Mouse (Mus musculus): Measurements from ENCODE around the gene Bach1. TPM values are rescaled to one million over a fixed set of nuclear protein-coding genes. Genes with fewer than 3 reads are reported as not detected.

Bach1 gene
- polyA plus RNA-seq, 1 experiment from 2014 or later, result 20.3 TPM

GRCm38 (mm10) chr16:87701891-87702290 lies 3.1 kb downstream of the Bach1 start:
- DNase-seq, result no peak
- Histone ChIP-seq H3K27ac (replicated peaks; ENCODE audit: low read depth, low read length) (no peak overlapping the region), H3K4me1 (ENCODE audit: control insufficient read depth, insufficient read depth, low read length) (peaks cover 25% of the 10 kb centered on the region), H3K27me3 (ENCODE audit: control insufficient read depth, insufficient read depth, low read length) (no peaks in the 10 kb centered on the region), H3K4me2 (ENCODE audit: low read length) (no peak overlapping the region), H3K9ac (replicated peaks; ENCODE audit: low read length) (no peak overlapping the region), H3K4me3 (replicated peaks; ENCODE audit: low read depth, low read length) (no peak overlapping the region), H3K9me3 (ENCODE audit: control insufficient read depth, low read length) (no peaks in the 10 kb centered on the region), H3K36me3 (ENCODE audit: control insufficient read depth, insufficient read depth, low read length) (no peaks in the 10 kb centered on the region)
- 67% methylated on average over 2 of the region's 2 CpGs for WGBS
- no peak for ATAC-seq (ENCODE audit: low FRiP score, low TSS enrichment)

GRCm38 (mm10) chr16:87702881-87703280 lies 4.1 kb downstream of the Bach1 start:
- no peaks in the 10 kb centered on the region for H3K27me3 ChIP-seq (ENCODE audit: control insufficient read depth, insufficient read depth, low read length)
- DNase-seq, result no peak
- H3K4me3 ChIP-seq (replicated peaks; ENCODE audit: low read depth, low read length), result no peak overlapping the region
- WGBS, result 94% methylated on average over 5 of the region's 5 CpGs
- no peak overlapping the region for H3K9ac ChIP-seq (replicated peaks; ENCODE audit: low read length)
- ATAC-seq (ENCODE audit: low FRiP score, low TSS enrichment), result no peak
- no peak overlapping the region for H3K4me2 ChIP-seq (ENCODE audit: low read length)
- H3K4me1 ChIP-seq (ENCODE audit: control insufficient read depth, insufficient read depth, low read length), result peaks cover 32% of the 10 kb centered on the region
- H3K9me3 ChIP-seq (ENCODE audit: control insufficient read depth, low read length), result no peaks in the 10 kb centered on the region
- no peak overlapping the region for H3K27ac ChIP-seq (replicated peaks; ENCODE audit: low read depth, low read length)
- H3K36me3 ChIP-seq (ENCODE audit: control insufficient read depth, insufficient read depth, low read length), result no peaks in the 10 kb centered on the region

- peaks cover 38% of the 10 kb centered on the region for H3K4me1 ChIP-seq (ENCODE audit: control insufficient read depth, insufficient read depth, low read length)
- H3K27ac ChIP-seq (replicated peaks; ENCODE audit: low read depth, low read length), result no peak overlapping the region
- H3K4me3 ChIP-seq (replicated peaks; ENCODE audit: low read depth, low read length), result no peak overlapping the region
- ATAC-seq (ENCODE audit: low FRiP score, low TSS enrichment), result no peak
- 66% methylated on average over 5 of the region's 5 CpGs for WGBS
- no peaks in the 10 kb centered on the region for H3K36me3 ChIP-seq (ENCODE audit: control insufficient read depth, insufficient read depth, low read length)
- H3K9me3 ChIP-seq (ENCODE audit: control insufficient read depth, low read length), result no peaks in the 10 kb centered on the region
- no peaks in the 10 kb centered on the region for H3K27me3 ChIP-seq (ENCODE audit: control insufficient read depth, insufficient read depth, low read length)
- no peak for DNase-seq
- H3K9ac ChIP-seq (replicated peaks; ENCODE audit: low read length), result no peak overlapping the region
- no peak overlapping the region for H3K4me2 ChIP-seq (ENCODE audit: low read length)
Measured at GRCm38 (mm10) chr16:87704225-87704624, 5.5 kb downstream of the Bach1 start.

GRCm38 (mm10) chr16:87705892-87706589 lies 7.3 kb downstream of the Bach1 start:
- H3K9me3 ChIP-seq (ENCODE audit: control insufficient read depth, low read length), result no peaks in the 10 kb centered on the region
- no peak overlapping the region for H3K4me2 ChIP-seq (ENCODE audit: low read length)
- 57% methylated on average over 19 of the region's 19 CpGs for whole genome bisulfite sequencing
- 0 out of 2 replicates have a peak overlapping the region, but pooled peaks have one; percentile 20 for H3K9ac ChIP-seq (replicated peaks; ENCODE audit: low read length)
- no peak overlapping the region for H3K4me3 ChIP-seq (replicated peaks; ENCODE audit: low read depth, low read length)
- DNase-seq (no peak), ATAC-seq (ENCODE audit: low FRiP score, low TSS enrichment) (no peak)
- no peak overlapping the region for H3K27ac ChIP-seq (replicated peaks; ENCODE audit: low read depth, low read length)
- peaks cover 35% of the 10 kb centered on the region for H3K4me1 ChIP-seq (ENCODE audit: control insufficient read depth, insufficient read depth, low read length)
- H3K27me3 ChIP-seq (ENCODE audit: control insufficient read depth, insufficient read depth, low read length), result no peaks in the 10 kb centered on the region
- H3K36me3 ChIP-seq (ENCODE audit: control insufficient read depth, insufficient read depth, low read length), result no peaks in the 10 kb centered on the region

GRCm38 (mm10) chr16:87707335-87707734 lies 8.6 kb downstream of the Bach1 start:
- Histone ChIP-seq H3K27ac (replicated peaks; ENCODE audit: low read depth, low read length) (no peak overlapping the region), H3K9me3 (ENCODE audit: control insufficient read depth, low read length) (no peaks in the 10 kb centered on the region), H3K27me3 (ENCODE audit: control insufficient read depth, insufficient read depth, low read length) (no peaks in the 10 kb centered on the region), H3K4me1 (ENCODE audit: control insufficient read depth, insufficient read depth, low read length) (peaks cover 34% of the 10 kb centered on the region), H3K36me3 (ENCODE audit: control insufficient read depth, insufficient read depth, low read length) (no peaks in the 10 kb centered on the region), H3K4me2 (ENCODE audit: low read length) (no peak overlapping the region), H3K9ac (replicated peaks; ENCODE audit: low read length) (no peak overlapping the region), H3K4me3 (replicated peaks; ENCODE audit: low read depth, low read length) (no peak overlapping the region)
- no peak for DNase-seq
- WGBS, result 81% methylated on average over 4 of the region's 4 CpGs
- ATAC-seq (ENCODE audit: low FRiP score, low TSS enrichment), result no peak

- ATAC-seq (ENCODE audit: low FRiP score, low TSS enrichment), result no peak
- Histone ChIP-seq H3K4me1 (ENCODE audit: control insufficient read depth, insufficient read depth, low read length) (peaks cover 34% of the 10 kb centered on the region), H3K36me3 (ENCODE audit: control insufficient read depth, insufficient read depth, low read length) (no peaks in the 10 kb centered on the region), H3K9me3 (ENCODE audit: control insufficient read depth, low read length) (no peaks in the 10 kb centered on the region), H3K4me3 (replicated peaks; ENCODE audit: low read depth, low read length) (no peak overlapping the region), H3K4me2 (ENCODE audit: low read length) (no peak overlapping the region), H3K27me3 (ENCODE audit: control insufficient read depth, insufficient read depth, low read length) (no peaks in the 10 kb centered on the region), H3K9ac (replicated peaks; ENCODE audit: low read length) (no peak overlapping the region), H3K27ac (replicated peaks; ENCODE audit: low read depth, low read length) (no peak overlapping the region)
- DNase-seq, result no peak
- WGBS, result 83% methylated on average over 5 of the region's 5 CpGs
Measured at GRCm38 (mm10) chr16:87708570-87708969, 9.8 kb downstream of the Bach1 start.

- no peak overlapping the region for H3K4me2 ChIP-seq (ENCODE audit: low read length)
- H3K4me3 ChIP-seq (replicated peaks; ENCODE audit: low read depth, low read length), result no peak overlapping the region
- ATAC-seq (ENCODE audit: low FRiP score, low TSS enrichment) (no peak), DNase-seq (no peak)
- no peak overlapping the region for H3K9ac ChIP-seq (replicated peaks; ENCODE audit: low read length)
- peaks cover 34% of the 10 kb centered on the region for H3K4me1 ChIP-seq (ENCODE audit: control insufficient read depth, insufficient read depth, low read length)
- no peaks in the 10 kb centered on the region for H3K27me3 ChIP-seq (ENCODE audit: control insufficient read depth, insufficient read depth, low read length)
- no peaks in the 10 kb centered on the region for H3K9me3 ChIP-seq (ENCODE audit: control insufficient read depth, low read length)
- WGBS, result 77% methylated on average over 5 of the region's 5 CpGs
- H3K36me3 ChIP-seq (ENCODE audit: control insufficient read depth, insufficient read depth, low read length), result no peaks in the 10 kb centered on the region
- H3K27ac ChIP-seq (replicated peaks; ENCODE audit: low read depth, low read length), result no peak overlapping the region
Measured at GRCm38 (mm10) chr16:87709144-87709543, 10.4 kb downstream of the Bach1 start.

- Histone ChIP-seq H3K4me3 (replicated peaks; ENCODE audit: low read depth, low read length) (no peak overlapping the region), H3K4me1 (ENCODE audit: control insufficient read depth, insufficient read depth, low read length) (peaks cover 33% of the 10 kb centered on the region), H3K9me3 (ENCODE audit: control insufficient read depth, low read length) (no peaks in the 10 kb centered on the region), H3K27me3 (ENCODE audit: control insufficient read depth, insufficient read depth, low read length) (no peaks in the 10 kb centered on the region), H3K9ac (replicated peaks; ENCODE audit: low read length) (no peak overlapping the region), H3K4me2 (ENCODE audit: low read length) (no peak overlapping the region), H3K36me3 (ENCODE audit: control insufficient read depth, insufficient read depth, low read length) (no peaks in the 10 kb centered on the region), H3K27ac (replicated peaks; ENCODE audit: low read depth, low read length) (no peak overlapping the region)
- DNase-seq (no peak), ATAC-seq (ENCODE audit: low FRiP score, low TSS enrichment) (no peak)
- 96% methylated on average over 9 of the region's 9 CpGs for WGBS
Measured at GRCm38 (mm10) chr16:87709971-87710370, 11.2 kb downstream of the Bach1 start.

- Histone ChIP-seq H3K27ac (replicated peaks; ENCODE audit: low read depth, low read length) (no peak overlapping the region), H3K9ac (replicated peaks; ENCODE audit: low read length) (no peak overlapping the region), H3K4me2 (ENCODE audit: low read length) (no peak overlapping the region), H3K27me3 (ENCODE audit: control insufficient read depth, insufficient read depth, low read length) (no peaks in the 10 kb centered on the region), H3K9me3 (ENCODE audit: control insufficient read depth, low read length) (no peaks in the 10 kb centered on the region), H3K36me3 (ENCODE audit: control insufficient read depth, insufficient read depth, low read length) (peaks cover 11% of the 10 kb centered on the region), H3K4me1 (ENCODE audit: control insufficient read depth, insufficient read depth, low read length) (peaks cover 18% of the 10 kb centered on the region), H3K4me3 (replicated peaks; ENCODE audit: low read depth, low read length) (no peak overlapping the region)
- WGBS, result 92% methylated on average over 2 of the region's 2 CpGs
- ATAC-seq (ENCODE audit: low FRiP score, low TSS enrichment), result no peak
- no peak for DNase-seq
Measured at GRCm38 (mm10) chr16:87711961-87712360, 13.2 kb downstream of the Bach1 start.

Measured in midbrain, embryonic 14.5 days (tissue).